Mouse (Mus musculus) adipocyte (in vitro differentiated cells): ENCODE measurements around the gene Olfr1205.

Experiments used
- DNase-seq: peaks from one replicate; pipeline ENCODE4 v3.0.0-alpha.2; 2016; ENCODE audit warnings: low spot score

Gene Olfr1205

GRCm38 (mm10) chr2:88829437-88829836, at the start of gene Olfr1205:
Gene Olfr1205, plus strand, starts transcription at chr2:88829737.
- no peak for DNase-seq

- DNase-seq = no peak
These were observed 36.8 kb upstream of the Olfr1205 start, which contains the start of gene Olfr1201 for GRCm38 (mm10) chr2:88792736-88793135. Gene Olfr1201, plus strand, starts transcription at chr2:88793036.

- DNase-seq = no peak
These were observed 15.3 kb upstream of the Olfr1205 start, which contains the start of gene Olfr1202 for GRCm38 (mm10) chr2:88814196-88814595. Gene Olfr1202, plus strand, starts transcription at chr2:88814496.

- no peak for DNase-seq
These were observed 8.9 kb downstream of the Olfr1205 start for GRCm38 (mm10) chr2:88838477-88838876.

- no peak for DNase-seq
These were observed 19.5 kb downstream of the Olfr1205 start, which contains the start of gene Olfr1204 for GRCm38 (mm10) chr2:88848992-88849391. Gene Olfr1204, plus strand, starts transcription at chr2:88849292.

- DNase-seq = no peak
These were observed 33.4 kb downstream of the Olfr1205 start, which contains the start of gene Olfr1206 for GRCm38 (mm10) chr2:88862931-88863330. Gene Olfr1206, plus strand, starts transcription at chr2:88863231.
